Mouse (Mus musculus): ENCODE data around the gene Kdm7a. TPM values are rescaled to one million over a fixed set of nuclear protein-coding genes. Genes with fewer than 3 reads are reported as not detected.

Gene Kdm7a
- polyA plus RNA-seq, 1 experiment from 2014 or later = 4.6 TPM

GRCm38 (mm10) chr6:39124719-39125118 lies 81.9 kb downstream of the Kdm7a start:
- H3K27ac ChIP-seq = no peak overlapping the region
- no peaks in the 10 kb centered on the region for H3K9me3 ChIP-seq (replicated peaks)
- no peak overlapping the region for H3K4me2 ChIP-seq
- H3K27me3 ChIP-seq = no peaks in the 10 kb centered on the region
- H3K9ac ChIP-seq = no peak overlapping the region
- H3K4me1 ChIP-seq (replicated peaks) = no peaks in the 10 kb centered on the region
- H3K36me3 ChIP-seq = peaks cover 3% of the 10 kb centered on the region; the same call in 1 of the 2 replicates
- no peak overlapping the region for H3K4me3 ChIP-seq
- no peak for ATAC-seq (replicated peaks; ENCODE audit: insufficient number of reproducible peaks, insufficient read depth, low FRiP score, low read depth)

- no peak overlapping the region for H3K4me2 ChIP-seq
- peaks cover 3% of the 10 kb centered on the region; the same call in 1 of the 2 replicates for H3K36me3 ChIP-seq
- no peak overlapping the region for H3K27ac ChIP-seq
- H3K9me3 ChIP-seq (replicated peaks) = no peaks in the 10 kb centered on the region
- no peak overlapping the region for H3K9ac ChIP-seq
- no peaks in the 10 kb centered on the region for H3K27me3 ChIP-seq
- H3K4me3 ChIP-seq = no peak overlapping the region
- ATAC-seq (replicated peaks; ENCODE audit: insufficient number of reproducible peaks, insufficient read depth, low FRiP score, low read depth) = no peak
- 46% methylated on average over 3 of the region's 3 CpGs for WGBS
- peaks cover 21% of the 10 kb centered on the region for H3K4me1 ChIP-seq (replicated peaks)
These were observed 85.9 kb downstream of the Kdm7a start for GRCm38 (mm10) chr6:39120685-39121084.

DNA sequence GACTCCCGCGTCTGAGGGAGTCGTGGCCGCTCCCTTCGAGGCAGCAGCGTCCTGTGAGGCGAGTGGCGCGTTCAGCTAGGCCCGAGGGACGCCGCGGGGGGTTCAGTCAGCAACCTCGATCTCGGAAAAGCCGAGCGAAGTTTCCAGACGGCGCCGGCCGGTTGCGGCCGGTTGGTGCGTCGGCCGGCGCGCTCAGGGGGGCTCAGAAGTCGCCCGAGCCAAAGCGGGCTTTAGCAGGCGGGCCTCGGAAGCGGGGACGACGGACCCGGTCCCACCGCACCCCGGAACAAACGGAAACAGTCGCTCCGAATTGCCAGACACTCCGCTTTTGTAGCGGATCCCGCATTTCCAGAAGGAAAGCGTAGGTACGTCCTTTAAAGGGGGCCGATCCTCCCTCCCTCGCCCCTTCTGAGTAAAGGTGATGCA lies 88.1 kb downstream of the Kdm7a start:
- peak overlapping the region; percentile 68 for H3K9ac ChIP-seq
- WGBS = 9% methylated on average over 49 of the region's 49 CpGs
- H3K27me3 ChIP-seq = no peaks in the 10 kb centered on the region
- peak overlapping the region; percentile 74 for H3K4me2 ChIP-seq
- H3K4me3 ChIP-seq = peak overlapping the region; percentile 64
- H3K4me1 ChIP-seq (replicated peaks) = peaks cover 21% of the 10 kb centered on the region
- peaks cover 3% of the 10 kb centered on the region; the same call in 1 of the 2 replicates for H3K36me3 ChIP-seq
- peak; percentile 54 for ATAC-seq (replicated peaks; ENCODE audit: insufficient number of reproducible peaks, insufficient read depth, low FRiP score, low read depth)
- peak overlapping the region; percentile 54 for H3K27ac ChIP-seq
- H3K9me3 ChIP-seq (replicated peaks) = no peaks in the 10 kb centered on the region

DNA sequence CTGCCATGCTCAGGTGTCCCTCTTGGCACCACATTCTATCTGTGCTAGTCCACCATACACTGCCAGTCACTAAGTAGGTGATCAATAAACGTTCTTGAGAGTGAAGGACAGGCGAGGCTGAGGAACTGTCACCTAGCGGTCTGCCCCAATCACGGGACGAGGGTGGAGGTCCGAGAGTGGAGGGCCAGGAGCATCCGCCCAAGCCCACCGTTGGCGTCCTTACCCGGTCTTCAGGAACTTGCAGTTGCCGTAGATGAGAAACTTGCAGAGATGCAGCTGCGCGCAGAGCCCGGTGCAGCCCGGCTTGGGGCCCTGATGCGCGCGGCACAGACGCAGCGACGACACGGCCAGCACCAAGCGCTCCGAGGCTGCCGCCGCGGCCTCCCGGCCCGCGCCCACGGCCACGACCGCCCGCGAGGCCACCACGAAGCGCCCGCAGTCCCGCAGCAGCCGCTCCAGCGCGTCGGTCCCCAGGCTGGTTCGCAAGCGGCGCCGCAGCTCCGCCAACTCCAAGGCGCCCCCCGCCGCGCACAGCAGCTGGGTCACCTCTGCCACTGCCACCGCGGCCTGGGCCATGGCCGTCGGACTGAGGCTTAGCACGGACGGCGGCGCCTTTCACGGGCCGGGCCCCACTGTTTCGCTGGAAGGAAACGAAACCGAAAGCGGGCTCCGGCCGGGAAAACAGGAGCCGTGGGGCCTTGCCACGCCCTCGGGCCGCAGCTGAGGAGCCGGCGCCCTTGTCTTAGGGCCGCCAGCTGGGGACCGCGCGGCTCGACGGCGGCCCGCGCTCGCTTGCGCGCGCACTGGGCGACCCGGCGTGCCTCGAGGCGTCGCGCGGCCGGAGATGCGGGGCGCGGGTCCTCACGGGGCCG lies 88.8 kb downstream of the Kdm7a start, which contains the start of gene Parp12:
Parp12 (minus strand) TSS at position 766 of the 872 bp plus-strand sequence.
- Histone ChIP-seq H3K9ac (peak within 1 kb of the TSS; percentile 68), H3K4me2 (peak within 1 kb of the TSS; percentile 74), H3K4me3 (peak within 1 kb of the TSS; percentile 64), H3K4me1 (replicated peaks) (peaks cover 21% of the 10 kb centered on the region), H3K27me3 (no peaks in the 10 kb centered on the region), H3K27ac (peak within 1 kb of the TSS; percentile 54), H3K36me3 (peaks cover 3% of the 10 kb centered on the region; the same call in 1 of the 2 replicates), H3K9me3 (replicated peaks) (no peaks in the 10 kb centered on the region)
- WGBS = under 1% methylated on average over 99 of the region's 101 CpGs
- peak; percentile 72 for ATAC-seq (replicated peaks; ENCODE audit: insufficient number of reproducible peaks, insufficient read depth, low FRiP score, low read depth)

DNA sequence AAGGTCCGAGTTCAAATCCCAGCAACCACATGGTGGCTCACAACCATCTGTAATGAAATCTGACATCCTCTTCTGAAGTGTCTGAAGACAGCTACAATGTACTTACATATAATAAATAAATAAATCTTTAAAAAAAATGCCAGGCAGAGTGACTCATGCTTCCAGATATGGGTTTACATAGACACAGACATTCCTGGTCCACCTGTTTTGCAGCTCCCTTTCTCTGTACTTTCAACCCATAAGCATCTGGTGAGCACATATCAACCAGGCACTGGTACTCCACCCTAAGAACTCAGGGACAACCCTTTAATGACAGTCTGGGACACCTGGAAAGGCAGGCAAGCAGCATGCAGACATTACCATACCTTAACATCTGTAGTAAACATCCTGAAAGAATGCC lies 91.2 kb downstream of the Kdm7a start:
- Histone ChIP-seq H3K27me3 (no peaks in the 10 kb centered on the region), H3K4me3 (no peak overlapping the region), H3K4me2 (no peak overlapping the region), H3K4me1 (replicated peaks) (peaks cover 21% of the 10 kb centered on the region), H3K9ac (no peak overlapping the region), H3K36me3 (peaks cover 8% of the 10 kb centered on the region; the same call in 1 of the 2 replicates), H3K9me3 (replicated peaks) (no peaks in the 10 kb centered on the region), H3K27ac (no peak overlapping the region)
- 82% methylated on average over 1 of the region's 1 CpGs for WGBS
- ATAC-seq (replicated peaks; ENCODE audit: insufficient number of reproducible peaks, insufficient read depth, low FRiP score, low read depth) = no peak

GRCm38 (mm10) chr6:39113141-39113540 lies 93.4 kb downstream of the Kdm7a start:
- WGBS = 90% methylated on average over 3 of the region's 3 CpGs

GRCm38 (mm10) chr6:39112701-39113100 lies 93.9 kb downstream of the Kdm7a start:
- peaks cover 8% of the 10 kb centered on the region; the same call in 1 of the 2 replicates for H3K36me3 ChIP-seq
- H3K27ac ChIP-seq = no peak overlapping the region
- ATAC-seq (replicated peaks; ENCODE audit: insufficient number of reproducible peaks, insufficient read depth, low FRiP score, low read depth) = no peak
- peaks cover 15% of the 10 kb centered on the region for H3K4me1 ChIP-seq (replicated peaks)
- 90% methylated on average over 3 of the region's 3 CpGs for WGBS
- no peak overlapping the region for H3K4me3 ChIP-seq
- no peak overlapping the region for H3K9ac ChIP-seq
- no peaks in the 10 kb centered on the region for H3K9me3 ChIP-seq (replicated peaks)
- no peaks in the 10 kb centered on the region for H3K27me3 ChIP-seq
- H3K4me2 ChIP-seq = no peak overlapping the region

More at GRCm38 (mm10) chr6:39113141-39113540, 93.4 kb downstream of the Kdm7a start:
- Histone ChIP-seq H3K4me2 (no peak overlapping the region), H3K4me3 (no peak overlapping the region), H3K36me3 (peaks cover 8% of the 10 kb centered on the region; the same call in 1 of the 2 replicates), H3K27me3 (no peaks in the 10 kb centered on the region), H3K9me3 (replicated peaks) (no peaks in the 10 kb centered on the region), H3K4me1 (replicated peaks) (peaks cover 15% of the 10 kb centered on the region), H3K27ac (no peak overlapping the region), H3K9ac (no peak overlapping the region)
- ATAC-seq (replicated peaks; ENCODE audit: insufficient number of reproducible peaks, insufficient read depth, low FRiP score, low read depth) = no peak

DNA sequence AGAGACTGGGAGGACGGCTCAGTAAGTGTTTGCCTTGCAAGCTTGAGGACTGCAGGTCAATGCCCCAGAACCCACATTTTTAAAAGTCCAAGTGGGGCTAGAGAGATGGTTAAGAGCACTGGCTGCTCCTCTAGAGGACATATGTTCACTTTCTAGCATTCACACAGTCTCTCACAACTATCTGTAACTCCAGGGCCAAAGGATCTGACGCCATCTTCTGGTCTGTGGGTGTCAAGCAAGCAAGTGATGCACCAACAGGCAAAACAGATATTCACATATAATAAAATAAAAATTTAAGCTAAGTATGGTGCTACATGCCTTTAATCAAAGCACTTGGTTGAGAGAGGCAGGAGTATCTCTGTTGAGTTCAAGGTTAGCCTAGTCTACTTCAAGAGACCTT lies 99.8 kb downstream of the Kdm7a start:
- no peak overlapping the region for H3K4me3 ChIP-seq
- 63% methylated on average over 2 of the region's 2 CpGs for WGBS
- no peaks in the 10 kb centered on the region for H3K4me1 ChIP-seq (replicated peaks)
- no peak overlapping the region for H3K27ac ChIP-seq
- no peak overlapping the region for H3K9ac ChIP-seq
- H3K36me3 ChIP-seq = peaks cover 14% of the 10 kb centered on the region; the same call in 1 of the 2 replicates
- H3K27me3 ChIP-seq = no peaks in the 10 kb centered on the region
- no peak overlapping the region for H3K4me2 ChIP-seq
- no peaks in the 10 kb centered on the region for H3K9me3 ChIP-seq (replicated peaks)
- no peak for ATAC-seq (replicated peaks; ENCODE audit: insufficient number of reproducible peaks, insufficient read depth, low FRiP score, low read depth)

GRCm38 (mm10) chr6:39104631-39105030 lies 102.0 kb downstream of the Kdm7a start:
- Histone ChIP-seq H3K9ac (no peak overlapping the region), H3K9me3 (replicated peaks) (no peaks in the 10 kb centered on the region), H3K4me2 (no peak overlapping the region), H3K27ac (no peak overlapping the region), H3K4me3 (no peak overlapping the region), H3K36me3 (0 out of 2 replicates have a peak, but pooled peaks cover 6% of the 10 kb centered on the region), H3K27me3 (no peaks in the 10 kb centered on the region), H3K4me1 (replicated peaks) (no peaks in the 10 kb centered on the region)
- 78% methylated on average over 4 of the region's 4 CpGs for WGBS
- no peak for ATAC-seq (replicated peaks; ENCODE audit: insufficient number of reproducible peaks, insufficient read depth, low FRiP score, low read depth)

All from heart, embryonic 15.5 days (tissue).